Mouse (Mus musculus): ENCODE results near the gene Rsad1.

GRCm38 (mm10) chr11:94500362-94500761 is 48.7 kb downstream of the Rsad1 start:
- TF ChIP-seq POLR2A (IDR thresholded peaks at IDR 0.05; ENCODE audit: extremely low read depth, insufficient read depth, low read length) = no peak
- no peak for TF ChIP-seq CTCF (IDR thresholded peaks at IDR 0.05; ENCODE audit: extremely low read depth, insufficient read depth, low read length)
